Mouse (Mus musculus) heart, embryonic 11.5 days (tissue): ENCODE results near the gene Meis2. TPM values are rescaled to one million over a fixed set of nuclear protein-coding genes. Genes with fewer than 3 reads are reported as not detected.

Experiments used
- ATAC-seq: fragments of 200-750 bp; cut with Nextera tagmentation; replicated peaks from 2 replicates; pipeline ENCODE4 v1.8.0; 2017; ENCODE audit warnings: moderate library complexity; ENCODE audit not compliant: insufficient number of reproducible peaks, low FRiP score, low TSS enrichment
- H3K27ac ChIP-seq: fragments of 300-500 bp; sonication (generic); 2 replicates; pipeline ENCODE4 v1.5.1; 2014; ENCODE audit warnings: mild to moderate bottlenecking, low read depth, low read length
- H3K27me3 ChIP-seq: fragments of 300-500 bp; sonication (generic); 2 replicates; pipeline ENCODE4 v1.6.1; 2014; ENCODE audit warnings: mild to moderate bottlenecking, low read length, mixed read lengths; ENCODE audit not compliant: control insufficient read depth, insufficient read depth
- H3K36me3 ChIP-seq: fragments of 300-500 bp; sonication (generic); 2 replicates; pipeline ENCODE4 v1.6.1; 2014; ENCODE audit warnings: mild to moderate bottlenecking, low read length, moderate library complexity, mixed read lengths; ENCODE audit not compliant: control insufficient read depth, insufficient read depth
- H3K4me1 ChIP-seq: fragments of 300-500 bp; sonication (generic); 2 replicates; pipeline ENCODE4 v1.6.1; 2014; ENCODE audit warnings: low read length; ENCODE audit not compliant: control insufficient read depth, insufficient read depth
- H3K4me2 ChIP-seq: fragments of 300-500 bp; sonication (generic); 2 replicates; pipeline ENCODE4 v1.6.1; 2014; ENCODE audit warnings: mild to moderate bottlenecking, moderate library complexity
- H3K4me3 ChIP-seq: fragments of 300-500 bp; sonication (generic); 2 replicates; pipeline ENCODE4 v1.5.1; 2014; ENCODE audit warnings: low read depth, low read length
- H3K9ac ChIP-seq: fragments of 300-500 bp; sonication (generic); 2 replicates; pipeline ENCODE4 v1.6.1; 2014; ENCODE audit warnings: mild to moderate bottlenecking, low read depth, low read length, moderate library complexity
- H3K9me3 ChIP-seq: fragments of 300-500 bp; sonication (generic); replicated peaks from 2 replicates; pipeline ENCODE4 v1.6.1; 2016; ENCODE audit warnings: low read length; ENCODE audit not compliant: control insufficient read depth
- WGBS: fragments of 180-500 bp; shearing (Covaris S2); extraction: QIAGEN DNeasy Blood & Tissue Kit; methylation state at CpG from one replicate; pipeline ENCODE4 v1.1.7; 2014; ENCODE audit not compliant: insufficient replicate concordance; 5-methylcytosine and 5-hydroxymethylcytosine counted together
- polyA plus RNA-seq: library from polyadenylated mRNA; unstranded; fragments of >200 nt; fragmentation: Nextera tagmentation; extraction: Ambion mirVana; gene quantifications from 2 replicates; pipeline ENCODE4 v1.2.1, GENCODE M21; 2014

Meis2 gene
- polyA plus RNA-seq, 1 experiment from 2014 or later = 59.8 TPM

DNA sequence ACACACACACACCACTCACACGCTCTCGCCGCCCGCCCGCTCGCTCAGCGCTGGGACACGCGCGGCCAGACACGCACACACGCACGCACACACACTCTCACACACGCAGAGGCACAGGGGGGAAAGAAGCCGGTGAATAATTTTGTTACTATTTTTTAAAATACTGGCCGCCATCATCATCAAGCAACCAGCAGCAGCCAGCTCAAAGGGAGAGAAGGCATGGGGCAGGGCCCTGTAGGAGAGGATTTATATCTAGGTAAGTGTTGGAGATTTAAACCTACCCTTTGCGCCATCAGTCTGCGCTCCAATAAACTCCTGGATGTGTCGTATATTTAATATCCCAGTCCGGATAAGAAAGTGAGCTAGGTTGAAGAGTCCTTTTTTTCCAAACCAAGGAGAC lies 1.1 kb downstream of the Meis2 start:
- Histone ChIP-seq H3K4me1 (peaks cover 11% of the 10 kb centered on the region), H3K4me2 (peak overlapping the region; percentile 91), H3K27me3 (no peaks in the 10 kb centered on the region), H3K36me3 (no peaks in the 10 kb centered on the region), H3K27ac (peak overlapping the region; percentile 98), H3K4me3 (peak overlapping the region; percentile 63), H3K9ac (peak overlapping the region; percentile 99), H3K9me3 (no peaks in the 10 kb centered on the region)
- 0% methylated on average over 20 of the region's 20 CpGs for WGBS
- ATAC-seq = no peak

DNA sequence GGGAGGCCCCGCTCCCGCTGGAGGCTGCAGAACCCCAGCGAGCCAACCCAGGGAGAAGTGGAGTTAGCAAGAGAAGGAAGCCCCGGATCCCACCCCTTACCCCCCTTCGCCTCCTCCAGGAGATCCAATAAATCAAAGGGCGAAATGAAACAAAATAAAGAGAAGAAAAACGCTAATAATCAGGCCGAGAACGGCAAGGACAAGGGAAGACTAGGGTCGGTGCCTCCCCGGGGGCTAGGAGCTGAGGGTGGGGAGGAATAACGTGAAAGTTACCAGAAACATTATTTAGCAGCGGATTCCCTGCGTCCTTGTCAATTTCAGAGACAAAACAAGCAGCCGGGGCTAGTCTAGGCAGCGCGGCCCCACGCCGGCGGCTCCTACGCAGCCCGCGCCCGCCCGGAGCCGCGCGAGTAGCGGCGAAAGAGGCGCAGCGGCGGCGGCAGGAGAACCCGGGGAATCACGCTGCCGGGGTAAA lies 1.8 kb downstream of the Meis2 start:
- no peaks in the 10 kb centered on the region for H3K9me3 ChIP-seq
- WGBS = under 1% methylated on average over 37 of the region's 37 CpGs
- H3K27me3 ChIP-seq = no peaks in the 10 kb centered on the region
- H3K36me3 ChIP-seq = no peaks in the 10 kb centered on the region
- H3K4me3 ChIP-seq = peak overlapping the region; percentile 63
- H3K4me1 ChIP-seq = peaks cover 12% of the 10 kb centered on the region
- H3K4me2 ChIP-seq = peak overlapping the region; percentile 91
- H3K9ac ChIP-seq = peak overlapping the region; percentile 99
- H3K27ac ChIP-seq = peak overlapping the region; percentile 98
- no peak for ATAC-seq

DNA sequence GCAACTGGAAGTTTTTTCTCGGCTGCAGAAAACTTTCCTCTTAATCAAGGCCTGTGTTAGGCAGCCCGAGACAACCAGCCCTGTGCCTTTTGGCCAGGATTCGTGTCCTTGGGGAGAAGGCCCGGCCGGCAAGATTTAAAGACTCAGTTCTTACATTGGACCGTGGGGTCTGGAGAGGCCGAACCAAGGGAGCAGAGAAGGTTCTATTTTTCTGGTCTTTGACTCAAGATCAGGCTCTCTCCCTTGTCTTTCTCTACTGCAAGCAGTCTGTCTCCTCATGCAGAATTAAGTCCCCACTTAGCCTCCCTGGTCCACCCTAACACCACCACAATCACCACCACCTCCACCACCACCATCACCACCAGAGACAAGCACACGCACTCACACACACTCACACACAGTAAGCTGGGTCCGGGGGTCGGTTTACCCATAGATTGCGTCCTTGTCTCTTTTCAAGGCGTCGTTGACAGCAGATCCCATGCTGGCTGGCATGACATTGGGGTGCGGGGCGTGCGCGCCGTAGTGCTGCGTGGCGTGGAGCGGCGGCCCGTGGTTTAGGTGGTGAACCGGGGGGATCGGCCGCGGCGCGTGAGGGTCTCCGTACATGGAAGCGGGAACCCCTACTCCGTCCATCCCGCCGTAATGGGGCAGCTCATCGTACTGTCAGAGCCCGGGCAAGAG lies 2.7 kb downstream of the Meis2 start:
- 1% methylated on average over 36 of the region's 36 CpGs for WGBS
- no peaks in the 10 kb centered on the region for H3K9me3 ChIP-seq
- H3K4me1 ChIP-seq = peaks cover 18% of the 10 kb centered on the region
- H3K4me3 ChIP-seq = peak overlapping the region; percentile 63
- no peak for ATAC-seq
- peak overlapping the region; percentile 98 for H3K27ac ChIP-seq
- 0 out of 2 replicates have a peak, but pooled peaks cover 3% of the 10 kb centered on the region for H3K36me3 ChIP-seq
- H3K4me2 ChIP-seq = peak overlapping the region; percentile 91
- H3K27me3 ChIP-seq = no peaks in the 10 kb centered on the region
- H3K9ac ChIP-seq = peak overlapping the region; percentile 99

DNA sequence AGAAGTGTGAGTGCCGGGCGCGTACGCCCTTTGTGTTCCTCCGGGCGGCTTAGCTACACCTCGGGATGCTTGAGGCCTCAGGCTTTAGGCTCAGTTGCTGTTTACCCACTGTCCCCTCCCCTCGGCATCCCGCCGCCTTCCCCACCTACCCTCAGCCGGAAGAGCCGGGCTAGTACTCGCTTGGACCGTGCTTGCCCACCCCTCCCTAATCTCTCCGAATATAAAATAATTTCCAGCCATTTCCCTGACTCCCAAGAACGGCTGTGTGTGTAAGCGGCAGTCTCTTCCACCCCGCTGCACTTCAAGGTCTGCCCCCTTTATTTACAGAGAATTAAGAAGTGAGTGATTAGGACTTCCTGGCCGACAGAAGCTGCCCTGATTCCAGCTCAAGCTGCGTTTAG lies 3.4 kb downstream of the Meis2 start:
- H3K4me2 ChIP-seq = peak overlapping the region; percentile 91
- H3K36me3 ChIP-seq = 0 out of 2 replicates have a peak, but pooled peaks cover 3% of the 10 kb centered on the region
- H3K4me1 ChIP-seq = peaks cover 23% of the 10 kb centered on the region
- H3K4me3 ChIP-seq = peak overlapping the region; percentile 63
- H3K27me3 ChIP-seq = no peaks in the 10 kb centered on the region
- H3K27ac ChIP-seq = peak overlapping the region; percentile 98
- under 1% methylated on average over 20 of the region's 20 CpGs for WGBS
- no peak for ATAC-seq
- no peaks in the 10 kb centered on the region for H3K9me3 ChIP-seq
- H3K9ac ChIP-seq = peak overlapping the region; percentile 99

GRCm38 (mm10) chr2:116061401-116062021 lies 4.1 kb downstream of the Meis2 start:
- Histone ChIP-seq H3K27ac (peak overlapping the region; percentile 98), H3K4me1 (peaks cover 26% of the 10 kb centered on the region), H3K9ac (peak overlapping the region; percentile 99), H3K9me3 (no peaks in the 10 kb centered on the region), H3K27me3 (no peaks in the 10 kb centered on the region), H3K36me3 (0 out of 2 replicates have a peak, but pooled peaks cover 3% of the 10 kb centered on the region), H3K4me3 (peak overlapping the region; percentile 63), H3K4me2 (peak overlapping the region; percentile 91)
- no peak for ATAC-seq
- WGBS = under 1% methylated on average over 30 of the region's 30 CpGs

DNA sequence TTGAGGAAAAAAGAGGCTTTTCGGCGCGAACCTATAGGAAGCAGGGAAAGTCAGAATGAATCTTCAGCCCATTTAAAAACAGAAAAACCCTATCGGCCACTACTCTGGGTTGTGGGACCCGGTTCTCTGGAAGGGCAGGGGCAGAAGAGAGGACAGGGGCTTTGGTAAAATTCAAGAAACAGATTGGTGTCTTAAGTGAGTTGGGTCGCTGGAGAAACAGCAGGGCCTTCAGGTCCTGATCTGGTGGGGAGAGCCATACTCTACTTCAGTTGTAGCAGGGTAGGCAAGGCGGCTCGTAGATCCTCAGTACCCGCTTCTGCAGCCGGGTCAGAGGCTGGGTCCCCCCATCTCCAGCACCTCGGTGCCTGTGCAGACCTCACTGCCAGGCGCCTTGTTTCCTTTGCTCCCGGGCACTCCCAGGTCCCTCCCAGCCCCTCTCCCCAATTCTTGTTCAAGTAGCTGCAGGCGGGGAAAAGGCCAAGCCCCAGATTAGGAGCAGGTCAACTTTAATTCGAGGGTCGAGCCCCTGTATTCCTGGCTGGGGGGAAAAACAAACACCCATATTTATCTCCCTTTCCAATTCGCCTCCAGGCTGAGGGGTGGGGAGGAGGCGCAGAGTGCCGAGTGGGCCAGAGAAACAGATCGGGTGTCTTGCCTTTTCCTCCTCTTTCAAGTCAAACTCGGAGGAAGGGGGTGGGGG lies 4.8 kb downstream of the Meis2 start:
- Histone ChIP-seq H3K27me3 (no peaks in the 10 kb centered on the region), H3K9me3 (no peaks in the 10 kb centered on the region), H3K4me2 (peak overlapping the region; percentile 91), H3K4me1 (peaks cover 30% of the 10 kb centered on the region), H3K9ac (peak overlapping the region; percentile 99), H3K27ac (peak overlapping the region; percentile 98), H3K4me3 (peak overlapping the region; percentile 63), H3K36me3 (0 out of 2 replicates have a peak, but pooled peaks cover 3% of the 10 kb centered on the region)
- WGBS = 6% methylated on average over 21 of the region's 21 CpGs
- no peak for ATAC-seq

- 5% methylated on average over 19 of the region's 19 CpGs for WGBS
- Histone ChIP-seq H3K4me3 (peak overlapping the region; percentile 63), H3K27ac (peak overlapping the region; percentile 98), H3K36me3 (0 out of 2 replicates have a peak, but pooled peaks cover 3% of the 10 kb centered on the region), H3K9me3 (no peaks in the 10 kb centered on the region), H3K4me1 (peaks cover 34% of the 10 kb centered on the region), H3K27me3 (no peaks in the 10 kb centered on the region), H3K9ac (peak overlapping the region; percentile 99), H3K4me2 (peak overlapping the region; percentile 91)
- ATAC-seq = no peak
These were observed 5.4 kb downstream of the Meis2 start for GRCm38 (mm10) chr2:116060210-116060609.

DNA sequence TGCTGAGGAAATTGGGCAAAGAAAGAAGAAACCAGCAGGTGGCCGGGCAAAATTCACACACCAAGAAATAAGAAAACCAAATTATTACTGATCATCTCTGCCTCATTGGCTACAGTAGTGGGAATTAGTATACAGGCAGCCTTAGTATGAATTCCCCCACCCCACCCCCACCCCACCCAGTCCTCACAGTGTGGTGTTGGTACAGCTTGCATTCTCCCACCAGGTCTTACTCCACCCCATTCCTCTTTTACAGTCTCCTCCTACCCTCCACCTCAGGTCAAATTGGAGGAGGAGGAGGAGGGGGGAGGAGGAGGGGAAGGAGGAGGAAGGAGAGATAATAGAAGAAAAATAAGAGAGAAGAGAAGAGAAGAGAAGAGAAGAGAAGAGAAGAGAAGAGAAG lies 6.0 kb downstream of the Meis2 start:
- Histone ChIP-seq H3K9me3 (no peaks in the 10 kb centered on the region), H3K36me3 (0 out of 2 replicates have a peak, but pooled peaks cover 3% of the 10 kb centered on the region), H3K4me2 (peak overlapping the region; percentile 91), H3K4me3 (peak overlapping the region; percentile 63; the same call in 1 of the 2 replicates), H3K27me3 (no peaks in the 10 kb centered on the region), H3K9ac (peak overlapping the region; percentile 99), H3K27ac (peak overlapping the region; percentile 98; the same call in 1 of the 2 replicates), H3K4me1 (peaks cover 37% of the 10 kb centered on the region)
- ATAC-seq = no peak
- 67% methylated on average over 1 of the region's 1 CpGs for WGBS
